ENCODE assay signal across 9 mouse cellular contexts in genomic region chr7:92323710-92324109, GRCm38 (mm10).
DNase-seq lines count a peak whose midpoint lies in the region; TF ChIP-seq lines count a peak whose summit lies in the region.
"Had no signal": no experiment of that assay in that cellular context is flagged by ENCODE, and none has a peak within 500 bp of the region (broad histone marks: within the 10 kb centered on the region; RNA-seq: fewer than 3 reads in every experiment).

No protein-coding gene starts in this region.

- peak; percentile 62 for TF ChIP-seq CTCF in gastrocnemius, adult 2 months (IDR thresholded peaks at IDR 0.05)

- no peak for DNase-seq in gastrocnemius, adult 2 months
- DNase-seq in gastrocnemius, postnatal 36 days = no peak
- DNase-seq in urinary bladder, postnatal 14 days (ENCODE audit: low spot score) = peak; percentile 39
- no peak for DNase-seq in urinary bladder, postnatal 10 days (ENCODE audit: low spot score)
- DNase-seq in fibroblast of lung, adult 2 months (ENCODE audit: low read depth) = peak; percentile 20
- DNase-seq in kidney, postnatal 36 days = peak; percentile 54 to 73
- DNase-seq in natural killer cell, adult 2 months (ENCODE audit: low spot score in 2 of 2) = no peak
- DNase-seq in right cerebral cortex, adult 2 months (ENCODE audit: low spot score in 2 of 2) = no peak

- intact Hi-C loops in gastrocnemius, adult 2 months (cut with DNase I) = loop anchor here (5.0 kb wide), 1 partner anchor 221 kb away; no protein-coding TSS in a partner anchor
- intact Hi-C loops in gastrocnemius, postnatal 36 days (cut with DNase I) = loop anchor here (10.0 kb wide), 1 partner anchor 219 kb away; no protein-coding TSS in a partner anchor

- H3K27ac ChIP-seq in gastrocnemius, adult 2 months = no peak overlapping the region

- H3K4me3 ChIP-seq in gastrocnemius, adult 2 months = no peak overlapping the region
- H3K4me3 ChIP-seq: megakaryocyte, embryonic 14.5 days had no signal

Comparison
In these comparisons a context has a peak if more than half of its experiments do, and no peak if none do; other contexts are left out.
1. DNase-seq: peak in urinary bladder, postnatal 14 days (single experiment), fibroblast of lung, adult 2 months (single experiment) and kidney, postnatal 36 days (2 of 2); none in gastrocnemius, adult 2 months (single experiment), gastrocnemius, postnatal 36 days (0 of 2), urinary bladder, postnatal 10 days (single experiment), natural killer cell, adult 2 months (0 of 2) and right cerebral cortex, adult 2 months (0 of 2).